Mouse (Mus musculus) left cerebral cortex, adult 2 months (tissue): ENCODE results near the gene E2f3. TPM values are rescaled to one million over a fixed set of nuclear protein-coding genes. Genes with fewer than 3 reads are reported as not detected.

Experiments
- DNase-seq, 2 experiments: peaks; one replicate each; pipeline ENCODE4 v3.0.0; 2021 to 2022; ENCODE audit warnings: low spot score in 2 of 2, mixed read lengths in 1 of 2; ENCODE audit errors: extremely low spot score in 1 of 2
- H3K27ac ChIP-seq: fragments of 200-600 bp; 2 replicates; pipeline ENCODE4 v1.8.1; 2022
- H3K4me3 ChIP-seq: fragments of 200-600 bp; 2 replicates; pipeline ENCODE4 v1.8.1; 2022
- CTCF ChIP-seq: fragments of 200-600 bp; IDR thresholded peaks from 2 replicates; pipeline ENCODE4 v1.8.1; 2022; ENCODE audit warnings: antibody characterized with exemption, mild to moderate bottlenecking, moderate library complexity
- intact Hi-C: fragments of 180-260 bp; cut with DNase I; formaldehyde crosslinking; loops from one replicate; pipeline ENCODE4 v1.15.1; 2025
- total RNA-seq, 2 experiments: library from RNA; stranded (reverse); gene quantifications; 2 replicates each; pipeline ENCODE4 v1.2.3; 2021

Gene E2f3
- total RNA-seq, 2 experiments from 2014 or later, result 21.1 to 21.8 TPM

- no peak for TF ChIP-seq CTCF
- intact Hi-C loops, result no loop called here
- H3K4me3 ChIP-seq, result no peak overlapping the region
- DNase-seq, result no peak
- H3K27ac ChIP-seq, result no peak overlapping the region
These were observed 39.8 kb downstream of the E2f3 start for GRCm38 (mm10) chr13:29946045-29946444.

- Histone ChIP-seq H3K27ac (no peak overlapping the region), H3K4me3 (no peak overlapping the region)
- TF ChIP-seq CTCF, result no peak
- DNase-seq, result no peak
- intact Hi-C loops, result no loop called here
These were observed 40.8 kb downstream of the E2f3 start for GRCm38 (mm10) chr13:29944915-29945570.

- no peak overlapping the region for H3K4me3 ChIP-seq
- DNase-seq, result no peak
- TF ChIP-seq CTCF, result no peak
- no peak overlapping the region for H3K27ac ChIP-seq
- intact Hi-C loops, result no loop called here
These were observed 41.4 kb downstream of the E2f3 start for GRCm38 (mm10) chr13:29944493-29944892.

- intact Hi-C loops, result no loop called here
- no peak for TF ChIP-seq CTCF
- DNase-seq, result peak in 1 of 2 experiments; percentile 15
- Histone ChIP-seq H3K27ac (no peak overlapping the region), H3K4me3 (no peak overlapping the region)
These were observed 42.3 kb downstream of the E2f3 start for GRCm38 (mm10) chr13:29943541-29944039.

- Histone ChIP-seq H3K27ac (no peak overlapping the region), H3K4me3 (no peak overlapping the region)
- DNase-seq, result no peak
- intact Hi-C loops, result no loop called here
- no peak for TF ChIP-seq CTCF
These were observed 45.8 kb downstream of the E2f3 start for GRCm38 (mm10) chr13:29940071-29940470.

- intact Hi-C loops, result no loop called here
- TF ChIP-seq CTCF, result no peak
- no peak for DNase-seq
- H3K27ac ChIP-seq, result no peak overlapping the region
- H3K4me3 ChIP-seq, result no peak overlapping the region
These were observed 46.5 kb downstream of the E2f3 start for GRCm38 (mm10) chr13:29939399-29939798.

GRCm38 (mm10) chr13:29938776-29939175, 47.1 kb downstream of the E2f3 start:
- DNase-seq, result no peak
- Histone ChIP-seq H3K27ac (no peak overlapping the region), H3K4me3 (no peak overlapping the region)
- intact Hi-C loops, result no loop called here
- no peak for TF ChIP-seq CTCF

GRCm38 (mm10) chr13:29926168-29926567, 59.7 kb downstream of the E2f3 start:
- intact Hi-C loops, result no loop called here
- no peak overlapping the region for H3K4me3 ChIP-seq
- H3K27ac ChIP-seq, result no peak overlapping the region
- DNase-seq, result no peak
- no peak for TF ChIP-seq CTCF

- TF ChIP-seq CTCF, result no peak
- DNase-seq, result no peak
- intact Hi-C loops, result loop anchor here (5.0 kb wide), 1 partner anchor 62 kb away; no protein-coding TSS in a partner anchor
- no peak overlapping the region for H3K27ac ChIP-seq
- H3K4me3 ChIP-seq, result no peak overlapping the region
These were observed 66.0 kb downstream of the E2f3 start for GRCm38 (mm10) chr13:29919841-29920240.

GRCm38 (mm10) chr13:29916561-29916960, 69.3 kb downstream of the E2f3 start:
- intact Hi-C loops, result no loop called here
- no peak for TF ChIP-seq CTCF

GRCm38 (mm10) chr13:29913606-29914005, 72.3 kb downstream of the E2f3 start:
- DNase-seq, result no peak
- intact Hi-C loops, result no loop called here
- TF ChIP-seq CTCF, result no peak
- Histone ChIP-seq H3K27ac (no peak overlapping the region), H3K4me3 (no peak overlapping the region)

More at GRCm38 (mm10) chr13:29916561-29916960, 69.3 kb downstream of the E2f3 start:
- Histone ChIP-seq H3K4me3 (no peak overlapping the region), H3K27ac (no peak overlapping the region)
- DNase-seq, result peak in 1 of 2 experiments; percentile 2

GRCm38 (mm10) chr13:29913061-29913460, 72.8 kb downstream of the E2f3 start:
- intact Hi-C loops, result no loop called here
- Histone ChIP-seq H3K27ac (no peak overlapping the region), H3K4me3 (no peak overlapping the region)
- no peak for TF ChIP-seq CTCF
- no peak for DNase-seq

GRCm38 (mm10) chr13:29912251-29912650, 73.6 kb downstream of the E2f3 start:
- H3K4me3 ChIP-seq, result no peak overlapping the region
- intact Hi-C loops, result no loop called here
- TF ChIP-seq CTCF, result no peak

More at GRCm38 (mm10) chr13:29912251-29912650, 73.6 kb downstream of the E2f3 start:
- H3K27ac ChIP-seq, result no peak overlapping the region
- DNase-seq, result no peak
